Mouse (Mus musculus) erythroblast, embryonic 14.5 days (primary cell): ENCODE results near the gene Plekhs1. TPM values are rescaled to one million over a fixed set of nuclear protein-coding genes. Genes with fewer than 3 reads are reported as not detected.
"Not testable (repeated sequence)": the region's sequence is repeated elsewhere in the genome, so short reads cannot be mapped to it uniquely, and the experiment has no call there.

ENCODE experiments used
- H3K27me3 ChIP-seq: 2 replicates; pipeline ENCODE4 v1.6.1; 2012; ENCODE audit warnings: inconsistent platforms; ENCODE audit not compliant: control insufficient read depth
- H3K36me3 ChIP-seq: 2 replicates; pipeline ENCODE4 v1.6.1; 2012; ENCODE audit warnings: mild to moderate bottlenecking, inconsistent platforms; ENCODE audit not compliant: control insufficient read depth
- H3K4me1 ChIP-seq: 2 replicates; pipeline ENCODE4 v1.6.1; 2012; ENCODE audit warnings: inconsistent platforms; ENCODE audit not compliant: control insufficient read depth
- H3K4me3 ChIP-seq: replicated peaks from 2 replicates; pipeline ENCODE3; 2012; ENCODE audit warnings: moderate library complexity, mild to moderate bottlenecking, inconsistent platforms
- H3K9me3 ChIP-seq: 2 replicates; pipeline ENCODE4 v1.6.1; 2012; ENCODE audit warnings: low read length, inconsistent platforms, mixed read lengths; ENCODE audit not compliant: control insufficient read depth
- GATA1 ChIP-seq: IDR thresholded peaks from 2 replicates; pipeline ENCODE4 v1.6.1; 2012; ENCODE audit warnings: low read length, inconsistent platforms, mixed read lengths
- TAL1 ChIP-seq: IDR thresholded peaks from 3 replicates; pipeline ENCODE4 v1.6.1; 2012; ENCODE audit warnings: low read length, inconsistent platforms, mixed read lengths
- polyA plus RNA-seq: library from polyadenylated mRNA; stranded (reverse); fragments of >175 nt; gene quantifications from 2 replicates; pipeline ENCODE4 v1.2.3, GENCODE M21; 2012

The Plekhs1 gene
- polyA plus RNA-seq, 1 experiment, result not detected

DNA sequence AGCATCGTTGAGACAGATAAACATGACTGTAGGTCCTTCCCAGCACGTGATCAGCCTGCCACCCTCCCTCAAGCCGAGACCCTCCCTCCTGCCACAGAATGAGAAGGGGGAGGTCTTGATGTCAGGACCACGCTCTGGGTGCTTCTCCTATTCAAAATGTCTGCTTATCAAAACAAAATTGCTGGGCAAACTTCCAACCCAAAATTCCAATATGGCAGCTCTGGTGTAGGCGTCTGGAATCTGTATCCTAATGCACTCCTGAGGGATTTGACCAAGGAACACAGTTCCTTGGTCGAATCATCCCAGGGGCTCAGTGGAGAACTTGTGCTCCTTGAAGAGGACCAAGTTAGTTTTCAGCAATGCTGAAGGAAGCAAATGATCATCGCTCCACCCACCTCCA is 25.5 kb downstream of the Plekhs1 start:
- Histone ChIP-seq H3K36me3 (no peaks in the 10 kb centered on the region), H3K9me3 (no peaks in the 10 kb centered on the region), H3K4me1 (no peaks in the 10 kb centered on the region), H3K4me3 (no peak overlapping the region), H3K27me3 (no peaks in the 10 kb centered on the region)
- TF ChIP-seq TAL1, result no peak
- TF ChIP-seq GATA1, result no peak

DNA sequence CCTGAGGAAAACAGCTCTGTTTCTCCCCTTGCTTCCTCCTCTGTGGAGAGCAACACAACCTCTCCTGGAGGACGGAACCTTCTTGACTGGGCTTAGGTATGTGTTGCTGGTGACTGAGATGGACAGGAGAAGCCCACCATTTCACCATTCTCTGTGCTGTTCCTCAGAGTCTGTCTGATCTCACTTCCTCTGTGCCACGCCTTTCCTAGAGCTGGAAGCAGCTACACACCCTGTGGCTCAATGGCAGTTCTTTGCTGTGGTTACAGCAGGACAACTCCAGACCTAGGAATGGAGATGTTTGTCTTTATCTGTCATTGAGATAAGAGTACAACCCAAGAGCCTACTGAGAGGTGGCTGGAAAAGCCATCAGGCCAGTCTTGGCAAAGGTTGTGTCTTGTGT is 25.9 kb downstream of the Plekhs1 start:
- TF ChIP-seq TAL1, result no peak
- no peak for TF ChIP-seq GATA1
- Histone ChIP-seq H3K36me3 (no peaks in the 10 kb centered on the region), H3K27me3 (no peaks in the 10 kb centered on the region), H3K9me3 (no peaks in the 10 kb centered on the region), H3K4me3 (no peak overlapping the region), H3K4me1 (no peaks in the 10 kb centered on the region)

DNA sequence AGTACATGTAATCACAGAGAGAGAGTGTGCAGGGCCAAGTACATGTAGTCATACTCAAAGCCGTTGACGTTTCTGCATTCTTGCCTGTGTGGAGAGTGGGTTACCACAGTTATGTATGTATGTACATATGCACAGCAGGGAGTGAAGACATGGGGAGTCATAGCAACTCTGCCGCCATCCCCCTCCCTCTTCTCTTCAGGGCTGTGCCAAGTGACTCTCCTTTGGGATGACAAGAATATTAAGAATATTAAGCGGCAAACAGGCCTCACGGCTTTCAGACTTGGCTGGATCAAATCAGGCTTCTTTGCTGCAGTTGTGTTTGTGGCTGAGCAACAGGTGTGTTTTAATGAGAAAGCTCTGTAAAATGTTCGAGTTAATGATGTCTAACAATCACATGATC is 28.2 kb downstream of the Plekhs1 start:
- no peaks in the 10 kb centered on the region for H3K36me3 ChIP-seq
- no peak overlapping the region for H3K4me3 ChIP-seq

DNA sequence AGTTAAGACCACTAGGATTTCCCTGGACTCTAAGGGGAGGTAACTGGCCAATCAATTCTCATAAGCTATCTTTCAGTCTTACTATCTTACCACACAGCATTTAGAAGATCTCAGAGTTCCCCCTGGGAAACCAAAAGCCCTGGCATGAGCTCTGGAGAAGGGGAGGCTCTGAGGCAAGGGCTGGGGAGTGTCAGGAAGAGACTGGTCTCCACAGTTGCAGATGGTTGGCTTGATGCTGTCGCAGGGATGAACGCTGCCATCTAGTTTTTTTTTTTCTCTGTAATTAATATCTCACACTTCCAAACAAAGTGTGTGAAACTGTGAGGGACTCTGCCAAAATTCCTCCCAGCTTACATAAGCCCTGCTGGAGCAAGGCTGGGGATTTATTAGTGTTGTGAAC is 32.7 kb downstream of the Plekhs1 start:
- not testable (repeated sequence) for H3K4me3 ChIP-seq, H3K4me1 ChIP-seq, H3K36me3 ChIP-seq, H3K27me3 ChIP-seq, H3K9me3 ChIP-seq

More for the DNA sequence above, 28.2 kb downstream of the Plekhs1 start:
- no peak for TF ChIP-seq TAL1
- TF ChIP-seq GATA1, result no peak
- no peaks in the 10 kb centered on the region for H3K27me3 ChIP-seq
- H3K9me3 ChIP-seq, result no peaks in the 10 kb centered on the region
- H3K4me1 ChIP-seq, result no peaks in the 10 kb centered on the region

DNA sequence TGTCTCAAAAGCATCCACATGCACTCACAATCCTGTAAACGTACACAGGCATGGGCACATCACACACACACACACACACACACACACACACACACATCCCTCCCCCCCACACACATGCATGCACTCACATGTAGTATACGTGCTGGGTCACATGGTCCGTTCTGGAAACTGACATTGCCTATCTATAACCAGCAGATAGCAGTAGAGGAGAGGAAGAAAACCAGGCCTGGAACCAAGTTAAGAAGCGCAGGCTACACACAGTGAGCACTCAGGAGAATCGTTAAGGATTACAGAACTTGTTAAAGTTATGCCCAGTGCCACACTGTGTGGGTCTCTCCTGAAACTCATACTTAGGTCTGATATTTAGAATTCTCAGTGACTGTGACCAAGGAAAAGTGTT is 41.6 kb downstream of the Plekhs1 start:
- H3K27me3 ChIP-seq, H3K36me3 ChIP-seq, H3K4me1 ChIP-seq, H3K4me3 ChIP-seq, H3K9me3 ChIP-seq: not testable (repeated sequence)

DNA sequence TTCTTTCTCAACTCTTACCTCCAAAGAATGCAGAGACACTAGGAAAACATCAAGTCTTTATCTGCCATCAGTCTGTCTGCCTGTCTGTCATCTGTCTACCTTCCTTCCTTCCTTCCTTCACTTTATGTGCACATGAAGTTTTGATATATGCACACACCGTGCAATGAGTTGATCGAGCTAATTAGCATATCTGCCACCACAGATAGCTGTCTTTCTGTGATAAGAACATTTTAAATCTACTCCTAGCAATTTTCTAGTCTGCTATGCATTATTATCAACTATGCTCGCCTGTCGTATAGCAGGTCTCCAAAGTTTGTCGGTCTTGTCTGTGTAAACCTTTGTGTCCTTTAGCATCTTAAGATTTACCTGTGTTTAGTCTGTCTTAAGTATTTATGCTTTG is 42.1 kb downstream of the Plekhs1 start:
- not testable (repeated sequence) for H3K36me3 ChIP-seq, H3K4me1 ChIP-seq, H3K4me3 ChIP-seq, H3K9me3 ChIP-seq, H3K27me3 ChIP-seq

DNA sequence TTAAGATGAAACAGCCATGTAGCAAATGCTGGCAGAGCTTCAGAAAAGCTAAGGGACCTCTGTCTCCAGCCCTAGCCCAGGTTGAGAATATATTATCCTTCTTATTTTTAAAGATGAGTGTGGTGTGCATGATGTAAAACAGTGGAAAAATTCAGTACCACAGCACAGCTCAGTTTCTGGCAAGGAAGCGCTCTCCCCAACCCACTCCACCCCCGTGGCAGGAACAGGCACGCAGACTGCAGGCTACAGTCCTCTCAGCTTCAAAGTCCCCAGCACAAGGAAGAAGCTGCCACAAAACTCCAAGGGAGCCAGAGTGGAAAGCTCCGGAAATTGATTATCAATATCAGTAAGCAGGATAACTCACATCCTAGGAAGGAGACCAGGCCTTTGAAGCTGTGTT is 49.8 kb downstream of the Plekhs1 start:
- H3K36me3 ChIP-seq, H3K9me3 ChIP-seq, H3K27me3 ChIP-seq, H3K4me1 ChIP-seq, H3K4me3 ChIP-seq: not testable (repeated sequence)

DNA sequence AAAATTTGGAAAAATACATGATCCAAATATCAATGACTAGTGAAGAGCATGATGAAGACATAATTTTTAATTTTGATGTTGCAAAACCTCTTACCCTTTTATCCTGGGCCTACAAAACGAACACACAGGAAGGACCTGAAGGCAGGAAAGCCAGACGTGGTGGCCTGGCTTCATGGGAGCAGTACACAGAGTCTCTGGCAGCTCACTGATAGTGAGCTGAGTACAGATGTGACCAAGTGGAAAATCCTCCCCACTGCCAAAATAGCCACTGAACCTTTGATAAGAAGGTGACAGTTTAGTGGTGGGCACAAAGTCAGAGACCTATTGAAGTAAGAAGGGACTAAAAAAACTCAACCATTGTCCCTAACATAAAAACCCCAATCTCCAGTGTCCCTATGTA is 52.1 kb downstream of the Plekhs1 start:
- H3K4me1 ChIP-seq, H3K9me3 ChIP-seq, H3K27me3 ChIP-seq, H3K36me3 ChIP-seq, H3K4me3 ChIP-seq: not testable (repeated sequence)

DNA sequence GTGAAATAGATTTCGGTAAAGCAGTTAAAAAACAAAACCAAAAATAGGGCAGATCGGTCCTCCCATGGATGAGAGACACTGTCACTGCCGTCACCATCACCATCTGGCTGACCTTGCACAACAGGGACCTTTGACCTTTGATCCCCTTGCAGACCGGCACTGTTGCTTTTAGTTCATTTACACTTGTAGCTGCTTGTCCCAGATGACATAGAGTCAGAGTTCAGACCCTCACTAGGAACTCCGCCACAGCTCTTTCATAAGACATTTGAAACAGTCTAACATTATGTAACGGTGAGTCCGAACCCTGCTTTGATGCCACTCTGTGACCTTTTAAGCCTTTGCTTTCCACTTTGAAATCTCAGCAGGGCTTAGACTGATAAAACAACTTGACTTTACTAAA is 58.0 kb downstream of the Plekhs1 start:
- not testable (repeated sequence) for H3K9me3 ChIP-seq, H3K4me3 ChIP-seq, H3K27me3 ChIP-seq, H3K4me1 ChIP-seq, H3K36me3 ChIP-seq

DNA sequence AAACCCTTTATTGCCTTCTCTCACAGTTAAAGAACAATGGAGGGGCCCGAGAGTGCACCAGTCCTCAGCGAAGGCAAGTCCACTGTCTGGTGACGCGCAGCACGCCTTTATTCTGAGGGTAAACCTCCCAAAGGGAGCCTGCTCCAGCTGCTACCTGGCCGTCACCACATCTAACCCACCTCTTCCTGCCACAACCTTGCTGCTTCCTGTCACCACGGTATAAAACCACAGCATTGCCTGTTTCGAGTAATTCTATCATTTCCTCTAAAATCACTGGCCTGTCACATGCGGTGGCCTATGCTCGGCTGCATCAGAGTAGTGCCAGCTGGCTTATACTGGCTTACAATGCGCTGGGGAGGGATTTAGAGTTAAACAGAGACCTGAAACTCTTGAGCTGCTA is 69.1 kb downstream of the Plekhs1 start:
- H3K36me3 ChIP-seq, result peaks cover 44% of the 10 kb centered on the region
- not testable (repeated sequence) for H3K27me3 ChIP-seq, H3K4me1 ChIP-seq, H3K9me3 ChIP-seq, H3K4me3 ChIP-seq

DNA sequence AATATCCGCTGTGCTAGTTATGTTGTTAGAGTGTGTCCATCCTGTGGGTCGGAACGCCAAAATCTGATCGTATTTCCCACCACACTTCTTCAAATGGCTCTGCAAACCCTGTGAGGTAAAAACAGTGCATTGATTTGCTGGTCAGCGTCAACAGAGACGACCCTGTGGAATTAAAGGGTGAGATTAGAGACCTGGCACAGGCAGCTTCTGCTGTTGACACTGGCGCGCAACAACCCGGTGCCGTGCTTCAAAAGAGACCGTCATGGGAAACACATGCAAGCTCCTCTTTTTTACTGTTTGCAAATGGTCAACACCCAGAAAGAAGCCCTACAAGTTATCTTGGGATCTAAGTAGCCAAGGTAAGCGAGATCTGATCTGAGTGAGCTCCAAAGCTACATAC is 69.8 kb downstream of the Plekhs1 start:
- H3K4me1 ChIP-seq, result no peaks in the 10 kb centered on the region
- TF ChIP-seq GATA1 (no peak), TAL1 (no peak)
- H3K27me3 ChIP-seq, result no peaks in the 10 kb centered on the region
- peaks cover 51% of the 10 kb centered on the region for H3K36me3 ChIP-seq
- H3K4me3 ChIP-seq, result no peak overlapping the region
- H3K9me3 ChIP-seq, result no peaks in the 10 kb centered on the region
